Mouse (Mus musculus): ENCODE data around the gene Cacna1i.

- TF ChIP-seq GATA1 (IDR thresholded peaks at IDR 0.05; ENCODE audit: borderline replicate concordance, low read length) (no peak), FLI1 (IDR thresholded peaks at IDR 0.05; ENCODE audit: low read length) (no peak)
Observed at GRCm38 (mm10) chr15:80358798-80359197, 71.8 kb downstream of the Cacna1i start.
